ENCODE assay signal across 8 mouse cellular contexts in the genomic region with DNA sequence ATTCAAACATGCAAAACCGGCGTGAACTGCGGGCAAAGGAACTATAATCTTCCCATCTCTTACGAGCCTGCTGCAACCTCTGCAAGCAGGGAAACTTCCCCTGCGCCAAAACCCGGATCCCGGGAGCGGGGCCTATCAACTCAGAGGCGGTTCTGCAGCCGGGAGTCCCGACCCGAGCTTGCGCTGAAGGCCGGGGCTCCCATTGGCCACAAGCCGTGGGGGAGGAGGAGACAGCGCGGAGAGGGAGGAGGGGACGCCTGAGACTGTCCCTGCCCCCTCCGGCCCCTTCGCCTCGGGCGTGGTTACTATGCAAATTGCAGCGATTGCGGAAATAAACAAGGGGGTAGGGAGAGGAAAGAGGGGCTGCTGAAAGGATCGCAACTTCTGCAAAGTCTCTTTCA. TPM values are rescaled to one million over a fixed set of nuclear protein-coding genes. Genes with fewer than 3 reads are reported as not detected.
DNase-seq lines count a peak whose midpoint lies in the region; ATAC-seq and TF ChIP-seq lines count a peak whose summit lies in the region.

No protein-coding gene starts in this region.

- peak overlapping the region; percentile 49 for H3K4me3 ChIP-seq in intestine, postnatal 0 days (ENCODE audit: low read depth, low read length)
- H3K4me3 ChIP-seq in midbrain, embryonic 11.5 days (ENCODE audit: low read depth, low read length), result peak overlapping the region; percentile 35

- ATAC-seq in intestine, postnatal 0 days, result peak; percentile 97
- peak; percentile 97 for ATAC-seq in midbrain, embryonic 11.5 days (ENCODE audit: low FRiP score)

- no peaks in the 10 kb centered on the region for H3K36me3 ChIP-seq in intestine, postnatal 0 days (ENCODE audit: control insufficient read depth, insufficient read depth)
- no peaks in the 10 kb centered on the region for H3K36me3 ChIP-seq in midbrain, embryonic 11.5 days (ENCODE audit: control insufficient read depth, insufficient read depth, low read length)

- peak overlapping the region; percentile 35 for H3K9ac ChIP-seq in intestine, postnatal 0 days (ENCODE audit: low read depth, low read length)
- peak overlapping the region; percentile 60 for H3K9ac ChIP-seq in midbrain, embryonic 11.5 days (ENCODE audit: low read length)

- DNase-seq in adrenal gland, postnatal 10 days, result peak; percentile 99
- DNase-seq in embryo, embryonic 9.5 days (ENCODE audit: extremely low spot score), result peak; percentile 96
- DNase-seq in gastrocnemius, postnatal 4 days (ENCODE audit: low spot score in 2 of 2), result peak; percentile 94 to 98
- DNase-seq in left cerebral cortex, postnatal 4 days, result peak; percentile 99
- peak; percentile 99 for DNase-seq in midbrain, embryonic 11.5 days (ENCODE audit: low spot score, missing footprints)
- DNase-seq in right cerebral cortex, postnatal 4 days, result peak; percentile 84
- DNase-seq in yolk sac, embryonic 10.5 days (ENCODE audit: low spot score), result peak; percentile 98

- H3K27ac ChIP-seq in intestine, postnatal 0 days (ENCODE audit: low read depth, low read length), result peak overlapping the region; percentile 91
- peak overlapping the region; percentile 76 for H3K27ac ChIP-seq in midbrain, embryonic 11.5 days (ENCODE audit: low read depth, low read length)

- WGBS in intestine, postnatal 0 days, result under 1% methylated on average over 25 of the region's 25 CpGs
- WGBS in midbrain, embryonic 11.5 days, result under 1% methylated on average over 25 of the region's 25 CpGs

- H3K4me2 ChIP-seq in intestine, postnatal 0 days (replicated peaks; ENCODE audit: low read depth), result peak overlapping the region; percentile 69
- H3K4me2 ChIP-seq in midbrain, embryonic 11.5 days, result peak overlapping the region; percentile 58

- H3K9me3 ChIP-seq in intestine, postnatal 0 days (ENCODE audit: control insufficient read depth), result no peaks in the 10 kb centered on the region
- no peaks in the 10 kb centered on the region for H3K9me3 ChIP-seq in midbrain, embryonic 11.5 days (ENCODE audit: control insufficient read depth, low read length)

- intact Hi-C loops in left cerebral cortex, postnatal 4 days (cut with DNase I), result no loop called here

- TF ChIP-seq CTCF in intestine, postnatal 0 days (IDR thresholded peaks at IDR 0.05; ENCODE audit: low read depth), result no peak

- 0 out of 2 replicates have a peak, but pooled peaks cover 9% of the 10 kb centered on the region for H3K4me1 ChIP-seq in intestine, postnatal 0 days (replicated peaks; ENCODE audit: control insufficient read depth, insufficient read depth, low read length)
- peaks cover 9% of the 10 kb centered on the region for H3K4me1 ChIP-seq in midbrain, embryonic 11.5 days (ENCODE audit: control insufficient read depth, insufficient read depth, low read length)

- H3K27me3 ChIP-seq in intestine, postnatal 0 days (replicated peaks; ENCODE audit: control insufficient read depth, insufficient read depth, low read length), result no peaks in the 10 kb centered on the region
- peaks cover 26% of the 10 kb centered on the region for H3K27me3 ChIP-seq in midbrain, embryonic 11.5 days (ENCODE audit: control insufficient read depth, insufficient read depth, low read length)

RNA-seq across cellular contexts. Expression of a gene that starts 0.5 kb away (rescaled TPM):
- 100 to 1,000 TPM; 212 to 228 TPM for total RNA-seq in adrenal gland, postnatal 10 days (2021)
- 100 to 1,000 TPM; 166 to 173 TPM for total RNA-seq in gastrocnemius, postnatal 4 days (2021)
- polyA plus RNA-seq in intestine, postnatal 0 days (2015; fragmentation: Nextera tagmentation; extraction: Ambion mirVana), result 15.9 and 18.4 TPM in 2 replicates
- 10 to 100 TPM; 97.1 to 99.7 TPM for total RNA-seq in left cerebral cortex, postnatal 4 days (2021)
- 14.1 and 15.8 TPM in 2 replicates for polyA plus RNA-seq in midbrain, embryonic 11.5 days (2014; fragmentation: Nextera tagmentation; extraction: Ambion mirVana)

RNA-seq across cellular contexts. Expression of a gene that starts 5.8 kb away (rescaled TPM):
- under 1 TPM; 0.48 to 0.69 TPM for total RNA-seq in adrenal gland, postnatal 10 days (2021)
- 1 to 10 TPM; 3.6 to 4.4 TPM for total RNA-seq in gastrocnemius, postnatal 4 days (2021)
- polyA plus RNA-seq in intestine, postnatal 0 days (2015; fragmentation: Nextera tagmentation; extraction: Ambion mirVana), result 1.3 and 1.6 TPM in 2 replicates
- total RNA-seq in left cerebral cortex, postnatal 4 days (2021), result 1 to 10 TPM; 6.6 to 8.2 TPM
- polyA plus RNA-seq in midbrain, embryonic 11.5 days (2014; fragmentation: Nextera tagmentation; extraction: Ambion mirVana), result 6.5 and 7.7 TPM in 2 replicates

Comparison
In these comparisons a context has a peak if more than half of its experiments do, and no peak if none do; other contexts are left out.
1. Peak in every context shown above with its lines: DNase-seq, ATAC-seq, H3K4me3 ChIP-seq and H3K27ac ChIP-seq.